Mouse (Mus musculus): ENCODE measurements around the gene Guca1a. TPM values are rescaled to one million over a fixed set of nuclear protein-coding genes. Genes with fewer than 3 reads are reported as not detected.

The Guca1a gene
- 1.5 and 5.1 TPM in 2 replicates for polyA plus RNA-seq (2012; rRNA removed; ENCODE audit: low replicate concordance)

GRCm38 (mm10) chr17:47400451-47400850 is at the start of gene Guca1a:
Guca1a (minus strand) TSS chr17:47400584.

GRCm38 (mm10) chr17:47436907-47437547 is 36.6 kb upstream of the Guca1a start, which contains the start of gene 1700001C19Rik:
1700001C19Rik (minus strand) TSS chr17:47437376.

GRCm38 (mm10) chr17:47436156-47436906 is 35.9 kb upstream of the Guca1a start, which contains the start of gene AI661453:
AI661453 (plus strand) TSS chr17:47436615.

GRCm38 (mm10) chr17:47385145-47385544 is 15.2 kb downstream of the Guca1a start, which contains the start of gene Guca1b:
Guca1b (plus strand) TSS chr17:47385393.

GRCm38 (mm10) chr17:47368401-47369086 is 31.8 kb downstream of the Guca1a start, which contains the start of gene Mrps10:
Mrps10 (plus strand) TSS chr17:47368887.

Other genes with a start within 250 kb of the Guca1a start
- 31.0 and 34.9 TPM in 2 replicates for gene Mrps10, start 31.7 kb downstream of the Guca1a start, polyA plus RNA-seq (2012; rRNA removed; ENCODE audit: low replicate concordance)
- 0.75 and 2.6 TPM in 2 replicates for gene Guca1b, start 15.2 kb downstream of the Guca1a start, polyA plus RNA-seq (2012; rRNA removed; ENCODE audit: low replicate concordance)
- gene AI661453, start 36.0 kb upstream of the Guca1a start, polyA plus RNA-seq (2012; rRNA removed; ENCODE audit: low replicate concordance), result 1.6 and 4.0 TPM in 2 replicates
- 0.06 and 0.39 TPM in 2 replicates for gene 1700001C19Rik, start 36.8 kb upstream of the Guca1a start, polyA plus RNA-seq (2012; rRNA removed; ENCODE audit: low replicate concordance)
- 25.0 and 34.5 TPM in 2 replicates for gene Taf8, start 101.7 kb upstream of the Guca1a start, polyA plus RNA-seq (2012; rRNA removed; ENCODE audit: low replicate concordance)
- 165 and 189 TPM in 2 replicates for gene Ccnd3, start 104.5 kb upstream of the Guca1a start, polyA plus RNA-seq (2012; rRNA removed; ENCODE audit: low replicate concordance)
- 12.1 and 16.8 TPM in 2 replicates for gene Bysl, start 210.9 kb upstream of the Guca1a start, polyA plus RNA-seq (2012; rRNA removed; ENCODE audit: low replicate concordance)
- 30.1 and 35.1 TPM in 2 replicates for gene Med20, start 211.0 kb upstream of the Guca1a start, polyA plus RNA-seq (2012; rRNA removed; ENCODE audit: low replicate concordance)
- gene Gm20517, start 211.0 kb upstream of the Guca1a start, polyA plus RNA-seq (2012; rRNA removed; ENCODE audit: low replicate concordance), result 0.92 and 3.5 TPM in 2 replicates
- gene Usp49, start 230.1 kb upstream of the Guca1a start, polyA plus RNA-seq (2012; rRNA removed; ENCODE audit: low replicate concordance), result 10.6 and 11.0 TPM in 2 replicates